Mouse (Mus musculus): ENCODE measurements around the gene Gngt2. TPM values are rescaled to one million over a fixed set of nuclear protein-coding genes. Genes with fewer than 3 reads are reported as not detected.
"Not testable (repeated sequence)": the region's sequence is repeated elsewhere in the genome, so short reads cannot be mapped to it uniquely, and the experiment has no call there.

Gene Gngt2
- total RNA-seq, 2 experiments from 2014 or later, result 13.4 to 24.3 TPM

GRCm38 (mm10) chr11:95875804-95876203 lies 38.8 kb downstream of the Gngt2 start:
- peak; percentile 73 for ATAC-seq (replicated peaks; ENCODE audit: poor library complexity, severe bottlenecking)

- ATAC-seq (replicated peaks; ENCODE audit: poor library complexity, severe bottlenecking), result peak; percentile 56; the same call in 1 of the 2 replicates
Measured at GRCm38 (mm10) chr11:95876296-95876695, 39.3 kb downstream of the Gngt2 start.

- not testable (repeated sequence) for ATAC-seq (replicated peaks; ENCODE audit: poor library complexity, severe bottlenecking)
Measured at GRCm38 (mm10) chr11:95879861-95880260, 42.8 kb downstream of the Gngt2 start.

- ATAC-seq (replicated peaks; ENCODE audit: poor library complexity, severe bottlenecking), result no peak
Measured at GRCm38 (mm10) chr11:95890462-95891051, 53.5 kb downstream of the Gngt2 start.

Other genes starting within 250 kb of the Gngt2 start
- gene Ngfr, start 249.5 kb upstream of the Gngt2 start, total RNA-seq (2014; fragmentation: Nextera tagmentation), result not detected in 2 replicates
- gene Ngfr, start 249.5 kb upstream of the Gngt2 start, total RNA-seq (2017), result not detected in 2 replicates
- 98.4 and 108 TPM in 2 replicates for gene Phb, start 170.3 kb upstream of the Gngt2 start, total RNA-seq (2014; fragmentation: Nextera tagmentation)
- 158 and 163 TPM in 2 replicates for gene Phb, start 170.3 kb upstream of the Gngt2 start, total RNA-seq (2017)
- gene Zfp652, start 124.5 kb upstream of the Gngt2 start, total RNA-seq (2014; fragmentation: Nextera tagmentation), result 39.1 and 39.4 TPM in 2 replicates
- 17.7 and 18.5 TPM in 2 replicates for gene Zfp652, start 124.5 kb upstream of the Gngt2 start, total RNA-seq (2017)
- 4.4 and 5.7 TPM in 2 replicates for gene B130006D01Rik, start 113.6 kb upstream of the Gngt2 start, total RNA-seq (2014; fragmentation: Nextera tagmentation)
- gene B130006D01Rik, start 113.6 kb upstream of the Gngt2 start, total RNA-seq (2017), result 1.0 and 1.2 TPM in 2 replicates
- gene Phospho1, start 12.7 kb upstream of the Gngt2 start, total RNA-seq (2014; fragmentation: Nextera tagmentation), result 1.5 TPM in 1 of 2 replicates, not detected in the other
- 0.41 TPM in 1 of 2 replicates, not detected in the other for gene Phospho1, start 12.7 kb upstream of the Gngt2 start, total RNA-seq (2017)
- gene Abi3, start 5.3 kb downstream of the Gngt2 start, total RNA-seq (2014; fragmentation: Nextera tagmentation), result 5.1 and 7.0 TPM in 2 replicates
- gene Abi3, start 5.3 kb downstream of the Gngt2 start, total RNA-seq (2017), result 1.9 and 2.4 TPM in 2 replicates
- not detected in 2 replicates for gene B4galnt2, start 77.7 kb downstream of the Gngt2 start, total RNA-seq (2014; fragmentation: Nextera tagmentation)
- not detected in 2 replicates for gene B4galnt2, start 77.7 kb downstream of the Gngt2 start, total RNA-seq (2017)
- gene Igf2bp1, start 168.7 kb downstream of the Gngt2 start, total RNA-seq (2014; fragmentation: Nextera tagmentation), result not detected in 2 replicates
- gene Igf2bp1, start 168.7 kb downstream of the Gngt2 start, total RNA-seq (2017), result under 0.01 TPM in 1 of 2 replicates, not detected in the other
- not detected in 2 replicates for gene Gip, start 187.3 kb downstream of the Gngt2 start, total RNA-seq (2014; fragmentation: Nextera tagmentation)
- gene Gip, start 187.3 kb downstream of the Gngt2 start, total RNA-seq (2017), result not detected in 2 replicates
- 88.7 and 94.9 TPM in 2 replicates for gene Snf8, start 197.7 kb downstream of the Gngt2 start, total RNA-seq (2014; fragmentation: Nextera tagmentation)
- 37.0 and 44.1 TPM in 2 replicates for gene Snf8, start 197.7 kb downstream of the Gngt2 start, total RNA-seq (2017)
- 29.1 and 34.1 TPM in 2 replicates for gene Ube2z, start 228.2 kb downstream of the Gngt2 start, total RNA-seq (2014; fragmentation: Nextera tagmentation)
- gene Ube2z, start 228.2 kb downstream of the Gngt2 start, total RNA-seq (2017), result 17.2 and 20.8 TPM in 2 replicates
- gene Atp5g1, start 238.5 kb downstream of the Gngt2 start, total RNA-seq (2014; fragmentation: Nextera tagmentation), result 618 and 720 TPM in 2 replicates
- 72.3 and 102 TPM in 2 replicates for gene Atp5g1, start 238.5 kb downstream of the Gngt2 start, total RNA-seq (2017)